Mouse (Mus musculus) liver, embryonic 14.5 days (tissue): Measurements from ENCODE around the gene Scd4. TPM values are rescaled to one million over a fixed set of nuclear protein-coding genes. Genes with fewer than 3 reads are reported as not detected.
"Not testable (repeated sequence)": the region's sequence is repeated elsewhere in the genome, so short reads cannot be mapped to it uniquely, and the experiment has no call there.

Experiments
- ATAC-seq: fragments of 200-750 bp; cut with Nextera tagmentation; 2 replicates; pipeline ENCODE4 v1.8.0; 2017; ENCODE audit warnings: moderate number of reproducible peaks, mild to moderate bottlenecking, moderate library complexity; ENCODE audit not compliant: insufficient read depth
- DNase-seq, 3 experiments: peaks; one replicate each; pipeline ENCODE4 v3.0.0-alpha.2; 2012 to 2013; ENCODE audit warnings: low read depth in 3 of 3, low spot score in 3 of 3
- H3K27ac ChIP-seq: fragments of 300-500 bp; sonication (generic); 2 replicates; pipeline ENCODE4 v1.5.1; 2014; ENCODE audit warnings: moderate library complexity, mild to moderate bottlenecking, control low read depth, inconsistent platforms
- H3K27me3 ChIP-seq: fragments of 300-500 bp; sonication (generic); 2 replicates; pipeline ENCODE4 v1.6.1; 2014; ENCODE audit warnings: mild to moderate bottlenecking, low read length, moderate library complexity; ENCODE audit not compliant: control insufficient read depth, insufficient read depth
- H3K36me3 ChIP-seq: fragments of 300-500 bp; sonication (generic); replicated peaks from 2 replicates; pipeline ENCODE4 v1.6.1; 2014; ENCODE audit warnings: low read depth; ENCODE audit not compliant: control insufficient read depth, insufficient read depth
- H3K4me1 ChIP-seq, 2 experiments: fragments of 200-500 bp in 1 of 2; fragments of 300-500 bp in 1 of 2; sonication (generic) in 1 of 2; replicated peaks; 2 replicates each; pipeline ENCODE4 v1.6.1; 2012 to 2014; ENCODE audit warnings: antibody characterized with exemption in 1 of 2, inconsistent platforms in 1 of 2, low read length in 1 of 2; ENCODE audit not compliant: control insufficient read depth in 2 of 2, insufficient read depth in 2 of 2
- H3K4me2 ChIP-seq: fragments of 300-500 bp; sonication (generic); 2 replicates; pipeline ENCODE4 v1.6.1; 2014; ENCODE audit warnings: low read depth, mild to moderate bottlenecking, control low read depth, moderate library complexity
- H3K4me3 ChIP-seq, 2 experiments: fragments of 200-500 bp in 1 of 2; fragments of 300-500 bp in 1 of 2; sonication (generic) in 1 of 2; 2 replicates each; pipeline ENCODE4 v1.5.1; 2012 to 2014; ENCODE audit warnings: low read depth in 2 of 2, low read length in 2 of 2, mild to moderate bottlenecking in 2 of 2, control low read depth in 1 of 2, inconsistent platforms in 1 of 2, moderate library complexity in 1 of 2; ENCODE audit not compliant: insufficient read depth in 1 of 2
- H3K9ac ChIP-seq: fragments of 300-500 bp; sonication (generic); replicated peaks from 2 replicates; pipeline ENCODE4 v1.6.1; 2014; ENCODE audit warnings: mild to moderate bottlenecking, control low read depth, moderate library complexity
- H3K9me3 ChIP-seq: fragments of 300-500 bp; sonication (generic); 2 replicates; pipeline ENCODE4 v1.6.1; 2016; ENCODE audit warnings: low read length, mixed read lengths; ENCODE audit not compliant: control insufficient read depth
- CTCF ChIP-seq: IDR thresholded peaks from 2 replicates; pipeline ENCODE4 v1.5.1; 2016; ENCODE audit warnings: antibody characterized with exemption, low read depth, control low read depth
- EP300 ChIP-seq: IDR thresholded peaks from 2 replicates; pipeline ENCODE4 v1.6.1; 2016; ENCODE audit warnings: antibody characterized with exemption, low read depth
- WGBS: fragments of 180-500 bp; shearing (Covaris S2); extraction: QIAGEN DNeasy Blood & Tissue Kit; methylation state at CpG from one replicate; pipeline ENCODE4 v1.1.7; 2014; ENCODE audit not compliant: insufficient replicate concordance; 5-methylcytosine and 5-hydroxymethylcytosine counted together
- polyA plus RNA-seq, 2 experiments: library from polyadenylated mRNA; depleted of rRNA in 1 of 2; stranded (reverse) in 1 of 2; unstranded in 1 of 2; fragments of >200 nt; fragmentation: Nextera tagmentation in 1 of 2; extraction: Ambion mirVana in 1 of 2; gene quantifications; 2 replicates each; pipeline versions ENCODE4 v1.2.1 to v1.2.3; 2012 to 2014

Scd4 gene
- polyA plus RNA-seq, 2 experiments = 0.04 TPM; not detected in 1

DNA sequence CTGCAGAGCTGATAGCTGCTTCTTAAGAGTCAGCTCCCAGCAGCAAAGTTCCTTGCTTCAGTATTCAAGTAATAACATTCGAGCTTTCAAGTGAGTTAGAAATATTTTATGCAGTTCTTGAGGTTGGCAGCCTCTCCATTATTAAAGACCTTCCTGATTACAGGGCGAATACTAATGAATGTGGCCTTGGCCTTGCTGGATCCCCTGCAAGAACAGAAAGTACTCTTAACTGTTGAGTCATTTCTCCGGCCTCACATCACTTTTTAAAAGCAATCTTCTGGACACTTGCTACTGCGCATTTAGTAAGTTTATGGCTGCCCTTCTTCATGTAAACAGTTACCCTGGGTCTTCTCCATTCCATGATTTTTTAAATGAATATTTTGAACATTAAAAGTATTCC, 11.7 kb upstream of the Scd4 start:
- Histone ChIP-seq H3K27me3 (no peaks in the 10 kb centered on the region), H3K9me3 (no peaks in the 10 kb centered on the region), H3K4me3 (no peak overlapping the region), H3K9ac (no peak overlapping the region), H3K4me2 (no peak overlapping the region), H3K4me1 (peaks cover 0 to 2% of the 10 kb centered on the region in 2 experiments; a peak in 2 of 4 replicates), H3K36me3 (no peaks in the 10 kb centered on the region), H3K27ac (no peak overlapping the region)
- no peak for TF ChIP-seq CTCF
- no peak for TF ChIP-seq EP300
- WGBS = 64% methylated on average over 4 of the region's 4 CpGs
- no peak for ATAC-seq
- no peak for DNase-seq

DNA sequence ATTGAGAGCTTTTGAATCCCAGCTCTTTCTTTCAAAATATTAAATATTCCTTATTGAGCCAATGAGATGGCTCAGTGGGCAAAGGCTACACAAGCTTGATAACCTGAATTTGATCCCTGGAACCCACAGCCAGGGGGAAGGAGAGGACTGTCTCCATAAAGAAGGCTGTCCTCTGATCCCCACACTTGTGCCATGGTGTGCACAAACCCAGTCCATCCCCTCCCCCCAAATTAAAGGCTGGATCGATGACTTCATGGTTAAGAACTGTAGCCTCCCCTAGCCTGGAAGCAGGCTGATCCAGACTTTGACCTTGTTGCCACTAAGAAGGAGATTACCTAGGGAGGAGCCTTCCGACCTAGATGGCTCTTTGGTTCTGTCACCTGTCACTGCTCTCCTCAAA, 11.3 kb upstream of the Scd4 start:
- Histone ChIP-seq H3K27me3 (no peaks in the 10 kb centered on the region), H3K4me2 (no peak overlapping the region), H3K4me3 (no peak overlapping the region), H3K9ac (no peak overlapping the region), H3K9me3 (no peaks in the 10 kb centered on the region), H3K36me3 (no peaks in the 10 kb centered on the region), H3K27ac (no peak overlapping the region), H3K4me1 (peaks cover 0 to 2% of the 10 kb centered on the region in 2 experiments; a peak in 2 of 4 replicates)
- WGBS = 64% methylated on average over 2 of the region's 2 CpGs
- TF ChIP-seq EP300 (no peak), CTCF (no peak)
- ATAC-seq (no peak), DNase-seq (no peak)

DNA sequence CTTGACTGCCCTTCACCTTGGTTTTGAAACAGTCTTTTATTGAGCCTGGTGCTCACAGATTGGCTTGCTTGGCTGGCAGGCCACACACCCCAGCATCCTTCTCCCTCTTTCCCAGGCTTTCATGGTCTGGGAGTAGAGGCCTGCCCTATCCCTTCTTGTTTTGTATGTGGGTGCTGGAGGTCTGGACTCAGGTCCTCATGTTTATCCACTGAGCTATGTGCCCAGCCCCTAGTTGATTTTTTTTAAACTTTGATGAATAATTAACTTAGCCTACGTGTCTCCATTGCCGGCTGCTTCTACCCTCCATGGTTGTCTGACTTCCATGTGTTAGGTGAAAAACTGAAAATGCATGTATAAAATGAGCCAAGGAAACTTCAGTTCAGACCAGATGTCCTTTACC, 3.3 kb upstream of the Scd4 start:
- WGBS = 72% methylated on average over 2 of the region's 2 CpGs
- DNase-seq (no peak), ATAC-seq (no peak)
- no peak overlapping the region for H3K4me2 ChIP-seq
- H3K4me3 ChIP-seq = no peak overlapping the region
- no peaks in the 10 kb centered on the region for H3K27me3 ChIP-seq
- H3K9me3 ChIP-seq = no peaks in the 10 kb centered on the region
- no peak overlapping the region for H3K9ac ChIP-seq
- H3K36me3 ChIP-seq = no peaks in the 10 kb centered on the region
- H3K4me1 ChIP-seq = no peaks in the 10 kb centered on the region
- H3K27ac ChIP-seq = no peak overlapping the region
- no peak for TF ChIP-seq CTCF
- TF ChIP-seq EP300 = no peak

DNA sequence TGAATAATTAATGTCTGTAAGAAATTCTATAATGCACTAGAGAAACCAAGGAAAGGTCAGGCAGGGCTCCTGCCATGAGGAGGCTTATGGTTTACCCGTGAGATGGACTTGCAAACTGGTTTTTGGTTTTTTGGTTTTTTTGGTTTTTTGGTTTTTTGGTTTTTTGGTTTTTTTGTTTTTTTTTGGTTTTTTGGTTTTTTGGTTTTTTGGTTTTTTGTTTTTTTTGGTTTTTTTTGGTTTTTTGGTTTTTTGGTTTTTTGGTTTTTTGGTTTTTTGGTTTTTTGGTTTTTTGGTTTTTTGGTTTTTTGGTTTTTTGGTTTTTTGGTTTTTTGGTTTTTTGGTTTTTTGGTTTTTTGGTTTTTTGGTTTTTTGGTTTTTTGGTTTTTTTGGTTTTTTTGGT, 1.8 kb upstream of the Scd4 start:
- H3K9me3 ChIP-seq = not testable (repeated sequence)

DNA sequence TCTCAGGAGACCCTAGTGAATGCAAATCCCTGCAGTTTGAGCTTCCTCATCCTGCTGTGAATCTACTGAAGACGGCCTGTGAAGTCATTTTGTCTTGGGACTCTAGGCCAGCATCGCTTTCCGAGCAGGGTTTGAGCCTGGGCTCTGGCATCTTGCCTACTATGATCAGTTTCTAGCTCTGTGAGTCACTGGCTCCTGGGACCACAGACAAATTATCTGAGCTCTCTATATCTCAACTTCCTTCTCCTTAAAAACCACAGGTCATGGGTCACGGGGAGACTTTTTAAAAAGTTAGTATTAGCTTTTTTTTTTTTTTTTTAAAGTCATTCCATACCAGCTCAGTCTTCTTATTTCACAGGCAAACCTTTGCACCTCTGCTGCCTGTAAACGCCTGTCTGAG, 981 bp upstream of the Scd4 start:
- H3K27me3 ChIP-seq = no peaks in the 10 kb centered on the region
- DNase-seq (no peak), ATAC-seq (no peak)
- no peaks in the 10 kb centered on the region for H3K9me3 ChIP-seq
- no peaks in the 10 kb centered on the region for H3K36me3 ChIP-seq
- no peak overlapping the region for H3K4me3 ChIP-seq
- TF ChIP-seq EP300 = no peak
- no peak for TF ChIP-seq CTCF
- no peak overlapping the region for H3K9ac ChIP-seq
- no peak overlapping the region for H3K27ac ChIP-seq
- no peaks in the 10 kb centered on the region for H3K4me1 ChIP-seq
- H3K4me2 ChIP-seq = no peak overlapping the region
- 35% methylated on average over 5 of the region's 5 CpGs for WGBS

More for the DNA sequence above, 1.8 kb upstream of the Scd4 start:
- H3K27me3 ChIP-seq, DNase-seq, ATAC-seq, H3K27ac ChIP-seq, H3K4me3 ChIP-seq, H3K9ac ChIP-seq, H3K4me2 ChIP-seq, H3K4me1 ChIP-seq, H3K36me3 ChIP-seq: not testable (repeated sequence)
- 67% methylated on average over 1 of the region's 1 CpGs for WGBS

DNA sequence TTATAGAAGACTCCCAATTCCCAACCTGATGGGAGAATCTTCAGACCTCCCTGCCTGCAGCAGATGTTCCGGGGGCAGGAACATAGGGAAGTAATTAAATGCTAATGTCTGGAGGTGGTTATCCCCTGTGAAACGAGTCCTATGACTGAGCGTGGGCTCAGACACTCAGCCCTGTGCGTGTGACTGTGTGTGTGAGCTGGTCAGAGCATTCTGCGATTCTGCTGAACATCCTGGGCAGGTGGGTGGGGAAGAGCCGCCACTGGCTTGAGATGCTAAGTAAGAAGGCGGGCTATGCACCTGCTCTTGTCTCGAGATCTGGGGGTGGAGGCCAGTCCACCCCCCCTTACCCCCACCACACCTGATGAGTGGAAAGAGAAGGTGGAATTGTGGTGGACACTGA, 566 bp upstream of the Scd4 start:
- Histone ChIP-seq H3K4me3 (no peak overlapping the region), H3K27me3 (no peaks in the 10 kb centered on the region), H3K9me3 (no peaks in the 10 kb centered on the region), H3K4me1 (no peaks in the 10 kb centered on the region), H3K9ac (no peak overlapping the region), H3K4me2 (no peak overlapping the region), H3K27ac (no peak overlapping the region), H3K36me3 (no peaks in the 10 kb centered on the region)
- 51% methylated on average over 8 of the region's 8 CpGs for WGBS
- DNase-seq = no peak
- TF ChIP-seq CTCF (no peak), EP300 (no peak)
- ATAC-seq = no peak
